Mouse (Mus musculus): ENCODE results near the gene Crct1. TPM values are rescaled to one million over a fixed set of nuclear protein-coding genes. Genes with fewer than 3 reads are reported as not detected.

Gene Crct1
- polyA plus RNA-seq, 1 experiment from 2014 or later = not detected

- no peak overlapping the region for H3K4me2 ChIP-seq
- H3K27me3 ChIP-seq (replicated peaks) = no peaks in the 10 kb centered on the region
- H3K36me3 ChIP-seq = no peaks in the 10 kb centered on the region
- H3K4me1 ChIP-seq = no peaks in the 10 kb centered on the region
- no peak overlapping the region for H3K4me3 ChIP-seq
- WGBS (ENCODE audit: insufficient replicate concordance) = 10% methylated on average over 7 of the region's 7 CpGs
- no peak overlapping the region for H3K9ac ChIP-seq
- ATAC-seq = peak; percentile 60
- no peaks in the 10 kb centered on the region for H3K9me3 ChIP-seq (replicated peaks)
- no peak overlapping the region for H3K27ac ChIP-seq
Measured at GRCm38 (mm10) chr3:92998691-92999090, 16.8 kb downstream of the Crct1 start.

DNA sequence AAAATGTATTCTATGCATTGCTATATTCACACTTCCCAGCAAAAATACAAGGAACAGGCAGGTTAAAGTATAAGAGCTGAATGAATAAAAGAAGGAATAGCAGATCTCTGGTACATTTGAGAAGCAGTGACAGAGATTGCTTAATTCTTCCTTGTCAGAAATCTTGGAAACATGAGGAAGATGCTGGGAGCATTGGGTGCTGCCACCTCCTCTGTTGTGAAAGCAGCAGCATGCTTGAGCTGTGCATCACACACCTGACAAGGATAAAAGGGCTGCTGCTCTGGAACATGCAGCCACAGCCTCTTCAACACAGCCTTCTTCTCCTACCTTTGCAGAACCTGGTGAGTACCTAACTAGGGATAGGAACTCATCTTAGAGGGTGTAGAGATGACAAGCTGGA is 23.6 kb downstream of the Crct1 start, which contains the start of gene Lce3f:
Gene Lce3f (plus strand): TSS at position 301 of the 400 bp plus-strand sequence.
- ATAC-seq = no peak
- H3K9me3 ChIP-seq (replicated peaks) = no peaks in the 10 kb centered on the region
- no peaks in the 10 kb centered on the region for H3K36me3 ChIP-seq
- no peak within 1 kb of the TSS for H3K27ac ChIP-seq
- no peak within 1 kb of the TSS for H3K4me2 ChIP-seq
- H3K4me3 ChIP-seq = no peak within 1 kb of the TSS
- no peaks in the 10 kb centered on the region for H3K4me1 ChIP-seq
- H3K27me3 ChIP-seq (replicated peaks) = no peaks in the 10 kb centered on the region
- no peak within 1 kb of the TSS for H3K9ac ChIP-seq

DNA sequence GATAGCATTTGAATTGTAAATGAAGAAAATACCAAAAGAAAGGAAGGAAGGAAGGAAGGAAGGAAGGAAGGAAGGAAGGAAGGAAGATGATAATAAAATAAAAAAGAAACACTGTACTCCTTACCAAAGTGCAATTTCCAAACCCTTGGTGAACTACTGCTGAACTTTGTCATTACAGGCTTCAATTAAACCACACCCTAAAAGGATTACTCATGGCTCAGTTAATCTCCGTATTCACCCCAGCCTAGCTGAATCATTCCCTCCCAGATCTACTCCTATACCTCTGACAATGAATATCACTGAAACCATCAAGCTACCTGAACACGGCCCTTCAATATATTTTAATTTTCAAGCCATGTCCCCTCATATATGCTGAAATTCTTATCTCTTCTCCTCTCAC is 37.0 kb downstream of the Crct1 start:
- Histone ChIP-seq H3K36me3 (no peaks in the 10 kb centered on the region), H3K4me2 (no peak overlapping the region), H3K27ac (no peak overlapping the region), H3K9me3 (replicated peaks) (no peaks in the 10 kb centered on the region), H3K27me3 (replicated peaks) (no peaks in the 10 kb centered on the region), H3K4me3 (no peak overlapping the region), H3K4me1 (no peaks in the 10 kb centered on the region), H3K9ac (no peak overlapping the region)
- ATAC-seq = no peak
- 58% methylated on average over 2 of the region's 2 CpGs for WGBS (ENCODE audit: insufficient replicate concordance)

DNA sequence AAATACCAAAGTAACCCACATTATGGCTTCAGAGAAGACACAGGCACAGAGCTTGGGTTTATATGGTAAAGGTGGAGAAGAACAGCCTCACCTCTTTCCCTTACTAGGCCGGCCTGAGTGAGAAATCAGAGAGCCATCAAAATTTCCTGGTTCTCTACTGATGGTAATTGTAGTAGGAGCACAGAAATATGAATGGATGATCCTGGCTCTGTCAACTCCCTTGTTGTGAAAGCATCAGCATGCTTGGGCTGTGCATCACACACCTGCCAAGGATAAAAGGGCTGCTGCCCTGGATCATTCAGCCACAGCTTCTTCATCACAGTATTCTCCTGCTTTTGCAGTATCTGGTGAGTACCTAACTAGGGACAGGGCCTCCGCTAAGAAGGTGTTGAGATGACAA is 48.7 kb downstream of the Crct1 start, which contains the start of gene Lce3e:
Gene Lce3e (plus strand): TSS at position 301 of the 400 bp plus-strand sequence.
- Histone ChIP-seq H3K4me2 (no peak within 1 kb of the TSS), H3K27me3 (replicated peaks) (no peaks in the 10 kb centered on the region), H3K36me3 (no peaks in the 10 kb centered on the region), H3K27ac (no peak within 1 kb of the TSS), H3K9ac (no peak within 1 kb of the TSS), H3K9me3 (replicated peaks) (no peaks in the 10 kb centered on the region), H3K4me1 (no peaks in the 10 kb centered on the region), H3K4me3 (no peak within 1 kb of the TSS)
- 64% methylated on average over 2 of the region's 2 CpGs for WGBS (ENCODE audit: insufficient replicate concordance)
- ATAC-seq = no peak

Other genes starting within 250 kb of the Crct1 start
- gene Lce1i, start 236.8 kb downstream of the Crct1 start, polyA plus RNA-seq (2016; fragmentation: Nextera tagmentation; extraction: Ambion mirVana) = not detected in 2 replicates
- not detected in 2 replicates for gene Lce1j, start 225.2 kb downstream of the Crct1 start, polyA plus RNA-seq (2016; fragmentation: Nextera tagmentation; extraction: Ambion mirVana)
- gene Lce1k, start 207.8 kb downstream of the Crct1 start, polyA plus RNA-seq (2016; fragmentation: Nextera tagmentation; extraction: Ambion mirVana) = not detected in 2 replicates
- not detected in 2 replicates for gene Kprp, start 188.4 kb downstream of the Crct1 start, polyA plus RNA-seq (2016; fragmentation: Nextera tagmentation; extraction: Ambion mirVana)
- not detected in 2 replicates for gene Lce1l, start 164.4 kb downstream of the Crct1 start, polyA plus RNA-seq (2016; fragmentation: Nextera tagmentation; extraction: Ambion mirVana)
- not detected in 2 replicates for gene 2310050C09Rik, start 145.5 kb downstream of the Crct1 start, polyA plus RNA-seq (2016; fragmentation: Nextera tagmentation; extraction: Ambion mirVana)
- gene Lce3a, start 89.5 kb downstream of the Crct1 start, polyA plus RNA-seq (2016; fragmentation: Nextera tagmentation; extraction: Ambion mirVana) = not detected in 2 replicates
- gene Lce3b, start 82.7 kb downstream of the Crct1 start, polyA plus RNA-seq (2016; fragmentation: Nextera tagmentation; extraction: Ambion mirVana) = not detected in 2 replicates
- gene Lce3c, start 71.2 kb downstream of the Crct1 start, polyA plus RNA-seq (2016; fragmentation: Nextera tagmentation; extraction: Ambion mirVana) = not detected in 2 replicates
- gene Lce3d, start 58.3 kb downstream of the Crct1 start, polyA plus RNA-seq (2016; fragmentation: Nextera tagmentation; extraction: Ambion mirVana) = not detected in 2 replicates
- gene Lce3e, start 48.6 kb downstream of the Crct1 start, polyA plus RNA-seq (2016; fragmentation: Nextera tagmentation; extraction: Ambion mirVana) = not detected in 2 replicates
- not detected in 2 replicates for gene Lce3f, start 23.5 kb downstream of the Crct1 start, polyA plus RNA-seq (2016; fragmentation: Nextera tagmentation; extraction: Ambion mirVana)
- not detected in 2 replicates for gene Lce1m, start 3.4 kb upstream of the Crct1 start, polyA plus RNA-seq (2016; fragmentation: Nextera tagmentation; extraction: Ambion mirVana)
- gene Gm4858, start 53.1 kb upstream of the Crct1 start, polyA plus RNA-seq (2016; fragmentation: Nextera tagmentation; extraction: Ambion mirVana) = not detected in 2 replicates
- not detected in 2 replicates for gene Crnn, start 129.1 kb upstream of the Crct1 start, polyA plus RNA-seq (2016; fragmentation: Nextera tagmentation; extraction: Ambion mirVana)
- gene Flg2, start 181.6 kb upstream of the Crct1 start, polyA plus RNA-seq (2016; fragmentation: Nextera tagmentation; extraction: Ambion mirVana) = not detected in 2 replicates

Measured in liver, embryonic 12.5 days (tissue).